Mouse (Mus musculus) lung, postnatal 14 days (tissue): ENCODE data around the gene Arhgap23.

Source experiments
- DNase-seq: peaks from one replicate; pipeline ENCODE4 v3.0.0; 2021

Arhgap23 gene

GRCm38 (mm10) chr11:97415330-97415711 lies at the start of gene Arhgap23:
TSS of gene Arhgap23 (plus strand) at chr11:97415533.
- peak; percentile 82 for DNase-seq

GRCm38 (mm10) chr11:97365556-97365955 lies 49.8 kb upstream of the Arhgap23 start:
- no peak for DNase-seq

GRCm38 (mm10) chr11:97368501-97368900 lies 46.8 kb upstream of the Arhgap23 start:
- DNase-seq: no peak

- peak; percentile 21 for DNase-seq
Measured at GRCm38 (mm10) chr11:97370329-97371091, 44.8 kb upstream of the Arhgap23 start.

GRCm38 (mm10) chr11:97372159-97372864 lies 43.0 kb upstream of the Arhgap23 start:
- DNase-seq: no peak

GRCm38 (mm10) chr11:97373402-97373801 lies 41.9 kb upstream of the Arhgap23 start:
- DNase-seq: no peak

- no peak for DNase-seq
Measured at GRCm38 (mm10) chr11:97380036-97380435, 35.3 kb upstream of the Arhgap23 start.

GRCm38 (mm10) chr11:97383017-97383416 lies 32.3 kb upstream of the Arhgap23 start:
- DNase-seq: no peak

- no peak for DNase-seq
Measured at GRCm38 (mm10) chr11:97383764-97384163, 31.6 kb upstream of the Arhgap23 start.

- no peak for DNase-seq
Measured at GRCm38 (mm10) chr11:97387811-97388210, 27.5 kb upstream of the Arhgap23 start.

- DNase-seq: no peak
Measured at GRCm38 (mm10) chr11:97389127-97389526, 26.2 kb upstream of the Arhgap23 start.

- no peak for DNase-seq
Measured at GRCm38 (mm10) chr11:97393658-97394057, 21.7 kb upstream of the Arhgap23 start.

- no peak for DNase-seq
Measured at GRCm38 (mm10) chr11:97394146-97394545, 21.2 kb upstream of the Arhgap23 start.

GRCm38 (mm10) chr11:97398506-97398905 lies 16.8 kb upstream of the Arhgap23 start:
- no peak for DNase-seq

- DNase-seq: peak; percentile 85
Measured at GRCm38 (mm10) chr11:97399958-97400710, 15.2 kb upstream of the Arhgap23 start.

GRCm38 (mm10) chr11:97401082-97401481 lies 14.3 kb upstream of the Arhgap23 start:
- DNase-seq: no peak

- no peak for DNase-seq
Measured at GRCm38 (mm10) chr11:97401686-97402435, 13.5 kb upstream of the Arhgap23 start.

- no peak for DNase-seq
Measured at GRCm38 (mm10) chr11:97402746-97403145, 12.6 kb upstream of the Arhgap23 start.

- no peak for DNase-seq
Measured at GRCm38 (mm10) chr11:97403614-97404183, 11.6 kb upstream of the Arhgap23 start.

- DNase-seq: peak; percentile 46
Measured at GRCm38 (mm10) chr11:97404184-97404760, 11.1 kb upstream of the Arhgap23 start.

GRCm38 (mm10) chr11:97404761-97405190 lies 10.6 kb upstream of the Arhgap23 start:
- DNase-seq: no peak
